Mouse (Mus musculus) MEL (cell line): ENCODE measurements around the gene Grhl3. TPM values are rescaled to one million over a fixed set of nuclear protein-coding genes. Genes with fewer than 3 reads are reported as not detected.

Experiments
- DNase-seq: peaks from one replicate; pipeline ENCODE4 v3.0.0; 2011; ENCODE audit warnings: low read depth, low spot score
- H3K27ac ChIP-seq: 2 replicates; pipeline ENCODE4 v1.5.1; 2012; ENCODE audit warnings: low read depth, mild to moderate bottlenecking, control low read depth, low read length, moderate library complexity; ENCODE audit not compliant: control insufficient read depth
- H3K27me3 ChIP-seq, 2 experiments: fragments of 150-350 bp in 1 of 2; sonication (generic) in 1 of 2; 2 replicates each; pipeline ENCODE4 v1.6.1; 2012; ENCODE audit warnings: low read length in 2 of 2, mild to moderate bottlenecking in 2 of 2, improper control_type of control experiment in 1 of 2, moderate library complexity in 1 of 2; ENCODE audit not compliant: insufficient read depth in 2 of 2, control insufficient read depth in 1 of 2
- H3K36me3 ChIP-seq, 2 experiments: 2 replicates each; pipeline ENCODE4 v1.6.1; 2012 to 2014; ENCODE audit warnings: low read length in 2 of 2, improper control_type of control experiment in 1 of 2, inconsistent platforms in 1 of 2, mild to moderate bottlenecking in 1 of 2; ENCODE audit not compliant: insufficient read depth in 2 of 2, control insufficient read depth in 1 of 2
- H3K4me1 ChIP-seq, 2 experiments: fragments of 150-350 bp in 1 of 2; sonication (generic) in 1 of 2; 2 replicates each; pipeline ENCODE4 v1.6.1; 2012; ENCODE audit warnings: low read length in 2 of 2, improper control_type of control experiment in 1 of 2, mild to moderate bottlenecking in 1 of 2; ENCODE audit not compliant: insufficient read depth in 2 of 2, control insufficient read depth in 1 of 2
- H3K4me3 ChIP-seq, 2 experiments: fragments of 150-350 bp in 1 of 2; sonication (generic) in 1 of 2; 2 replicates each; pipeline ENCODE4 v1.5.1; 2012; ENCODE audit warnings: low read depth in 2 of 2, low read length in 2 of 2, mild to moderate bottlenecking in 2 of 2, moderate library complexity in 2 of 2, control low read depth in 1 of 2, improper control_type of control experiment in 1 of 2; ENCODE audit not compliant: control insufficient read depth in 1 of 2, insufficient read depth in 1 of 2
- H3K79me2 ChIP-seq: 2 replicates; pipeline ENCODE4 v1.6.1; 2012; ENCODE audit warnings: mild to moderate bottlenecking, low read length, moderate library complexity; ENCODE audit not compliant: control insufficient read depth, poor library complexity, insufficient read depth
- H3K9ac ChIP-seq: 2 replicates; pipeline ENCODE4 v1.6.1; 2012; ENCODE audit warnings: low read depth, mild to moderate bottlenecking, control low read depth, low read length, moderate library complexity; ENCODE audit not compliant: control insufficient read depth, poor library complexity, severe bottlenecking
- H3K9me3 ChIP-seq: fragments of 150-350 bp; sonication (generic); replicated peaks from 2 replicates; pipeline ENCODE4 v1.6.1; 2012; ENCODE audit warnings: mild to moderate bottlenecking, low read length, improper control_type of control experiment, moderate library complexity; ENCODE audit not compliant: insufficient read depth
- CHD2 ChIP-seq: IDR thresholded peaks from 2 replicates; pipeline ENCODE4 v1.6.1; 2011; ENCODE audit warnings: low read length, improper control_type of control experiment
- CTCF ChIP-seq, 3 experiments: IDR thresholded peaks in 2 of 3; conservative IDR thresholded peaks in 1 of 3; 2 replicates each; pipeline ENCODE4 v1.5.1; 2011 to 2012; ENCODE audit warnings: low read length in 3 of 3, low read depth in 2 of 3, mild to moderate bottlenecking in 2 of 3, improper control_type of control experiment in 1 of 3, inconsistent platforms in 1 of 3, mixed read lengths in 1 of 3, moderate library complexity in 1 of 3; ENCODE audit not compliant: control insufficient read depth in 1 of 3, insufficient read depth in 1 of 3, poor library complexity in 1 of 3, severe bottlenecking in 1 of 3
- E2F4 ChIP-seq: IDR thresholded peaks from 2 replicates; pipeline ENCODE4 v1.6.1; 2011; ENCODE audit warnings: low read depth, low read length, improper control_type of control experiment, borderline replicate concordance
- ELF1 ChIP-seq: IDR thresholded peaks from 2 replicates; pipeline ENCODE4 v1.6.1; 2014; ENCODE audit warnings: low read depth, mild to moderate bottlenecking, inconsistent platforms, low read length, improper control_type of control experiment, moderate library complexity
- EP300 ChIP-seq, 2 experiments: IDR thresholded peaks; 2 replicates each; pipeline ENCODE4 v1.6.1; 2011; ENCODE audit warnings: improper control_type of control experiment in 2 of 2, low read length in 2 of 2, low read depth in 1 of 2, mild to moderate bottlenecking in 1 of 2
- GATA1 ChIP-seq: IDR thresholded peaks from 2 replicates; pipeline ENCODE4 v1.6.1; 2011; ENCODE audit warnings: low read depth, low read length, improper control_type of control experiment
- HCFC1 ChIP-seq: IDR thresholded peaks from 2 replicates; pipeline ENCODE4 v1.6.1; 2012; ENCODE audit warnings: low read depth, mild to moderate bottlenecking, inconsistent platforms, low read length, improper control_type of control experiment, moderate library complexity
- JUND ChIP-seq: IDR thresholded peaks from 2 replicates; pipeline ENCODE4 v1.6.1; 2011; ENCODE audit warnings: low read depth, mild to moderate bottlenecking, improper control_type of control experiment, low read length
- MAZ ChIP-seq: IDR thresholded peaks from 2 replicates; pipeline ENCODE4 v1.6.1; 2012; ENCODE audit warnings: low read depth, mild to moderate bottlenecking, inconsistent platforms, low read length, improper control_type of control experiment
- MXI1 ChIP-seq: IDR thresholded peaks from 2 replicates; pipeline ENCODE4 v1.6.1; 2011; ENCODE audit warnings: mild to moderate bottlenecking, low read depth, low read length, improper control_type of control experiment
- MYC ChIP-seq: IDR thresholded peaks from 2 replicates; pipeline ENCODE4 v1.6.1; 2011; ENCODE audit warnings: low read depth, mild to moderate bottlenecking, low read length, improper control_type of control experiment, moderate library complexity
- NRF1 ChIP-seq: IDR thresholded peaks from 2 replicates; pipeline ENCODE4 v1.6.1; 2014; ENCODE audit warnings: low read depth, mild to moderate bottlenecking, inconsistent platforms, low read length, improper control_type of control experiment, moderate library complexity; ENCODE audit not compliant: poor library complexity, insufficient read depth, severe bottlenecking
- POLR2AphosphoS2 ChIP-seq: IDR thresholded peaks from 2 replicates; pipeline ENCODE4 v1.6.1; 2011; ENCODE audit warnings: low read length, improper control_type of control experiment
- TAL1 ChIP-seq: IDR thresholded peaks from 2 replicates; pipeline ENCODE4 v1.6.1; 2012; ENCODE audit warnings: mild to moderate bottlenecking, inconsistent platforms, low read length, moderate library complexity, mixed read lengths
- TBP ChIP-seq: IDR thresholded peaks from 2 replicates; pipeline ENCODE4 v1.8.0; 2011; ENCODE audit warnings: low read depth, low read length, improper control_type of control experiment
- TCF12 ChIP-seq: IDR thresholded peaks from 2 replicates; pipeline ENCODE4 v1.6.1; 2014; ENCODE audit warnings: low read depth, mild to moderate bottlenecking, inconsistent platforms, low read length, improper control_type of control experiment, moderate library complexity
- UBTF ChIP-seq: IDR thresholded peaks from 2 replicates; pipeline ENCODE4 v1.6.1; 2012; ENCODE audit warnings: low read depth, mild to moderate bottlenecking, inconsistent platforms, low read length, improper control_type of control experiment, moderate library complexity, borderline replicate concordance; ENCODE audit not compliant: insufficient read depth
- ZMIZ1 ChIP-seq: IDR thresholded peaks from 2 replicates; pipeline ENCODE4 v1.6.1; 2012; ENCODE audit warnings: low read depth, mild to moderate bottlenecking, inconsistent platforms, low read length, improper control_type of control experiment, moderate library complexity
- polyA plus RNA-seq, 2 experiments: library from polyadenylated mRNA; stranded (reverse) in 1 of 2; unstranded in 1 of 2; fragments of >175 nt in 1 of 2; fragments of >200 nt in 1 of 2; gene quantifications; 2 replicates each; pipeline versions ENCODE4 v1.2.1 to v1.2.4; 2012; ENCODE audit warnings: low replicate concordance in 2 of 2, low read depth in 1 of 2; ENCODE audit not compliant: insufficient read length in 2 of 2, insufficient read depth in 1 of 2, missing spikeins in 1 of 2
- total RNA-seq: library from RNA; depleted of rRNA; stranded (reverse); fragments of 300-350 nt; gene quantifications from 2 replicates; pipeline ENCODE4 v1.2.3, GENCODE M21; 2012

Grhl3 gene
- total and polyA plus RNA-seq, 3 experiments, result not detected

GRCm38 (mm10) chr4:135547551-135547950 lies 25.9 kb downstream of the Grhl3 start:
- H3K9me3 ChIP-seq, result no peaks in the 10 kb centered on the region
- H3K27me3 ChIP-seq, result no peaks in the 10 kb centered on the region; a peak in 2 of 4 replicates
- DNase-seq, result no peak
- no peak for TF ChIP-seq MAZ
- TF ChIP-seq NRF1, result no peak
- TF ChIP-seq E2F4, result no peak
- no peak for TF ChIP-seq CTCF (IDR thresholded peaks at IDR 0.05 in 2 of 3, conservative IDR thresholded peaks at IDR 0.05 in 1 of 3; ENCODE audit: control insufficient read depth in 1 of 3, insufficient read depth in 1 of 3, low read depth in 2 of 3, low read length in 3 of 3, poor library complexity in 1 of 3, severe bottlenecking in 1 of 3)
- no peak for TF ChIP-seq TAL1
- no peak for TF ChIP-seq ZMIZ1
- TF ChIP-seq JUND, result no peak
- no peak for TF ChIP-seq CHD2
- TF ChIP-seq ELF1, result no peak
- TF ChIP-seq TBP, result no peak
- TF ChIP-seq HCFC1, result no peak
- no peak for TF ChIP-seq GATA1
- H3K36me3 ChIP-seq, result no peaks in the 10 kb centered on the region
- H3K4me3 ChIP-seq, result no peak overlapping the region
- no peaks in the 10 kb centered on the region for H3K79me2 ChIP-seq
- no peak overlapping the region for H3K27ac ChIP-seq
- H3K4me1 ChIP-seq, result peaks cover 3 to 7% of the 10 kb centered on the region in 2 experiments; a peak in 2 of 4 replicates
- no peak overlapping the region for H3K9ac ChIP-seq

- no peaks in the 10 kb centered on the region for H3K36me3 ChIP-seq
- no peak overlapping the region for H3K9ac ChIP-seq
- no peak overlapping the region for H3K4me3 ChIP-seq
- DNase-seq, result no peak
- H3K9me3 ChIP-seq, result no peaks in the 10 kb centered on the region
- TF ChIP-seq EP300 (IDR thresholded peaks at IDR 0.05; ENCODE audit: low read depth in 1 of 2, low read length in 2 of 2), result no peak
- no peak for TF ChIP-seq POLR2AphosphoS2
- TF ChIP-seq MYC, result no peak
- no peak for TF ChIP-seq TCF12
- TF ChIP-seq, all 39 proteins: peak for 0
- peaks cover 3 to 7% of the 10 kb centered on the region in 2 experiments; a peak in 2 of 4 replicates for H3K4me1 ChIP-seq
- H3K27ac ChIP-seq, result no peak overlapping the region
- H3K79me2 ChIP-seq, result no peaks in the 10 kb centered on the region
- H3K27me3 ChIP-seq, result no peaks in the 10 kb centered on the region; a peak in 1 of 4 replicates
Measured at GRCm38 (mm10) chr4:135546793-135547192, 26.6 kb downstream of the Grhl3 start.

GRCm38 (mm10) chr4:135546008-135546407 lies 27.4 kb downstream of the Grhl3 start:
- Histone ChIP-seq H3K27ac (no peak overlapping the region), H3K79me2 (no peaks in the 10 kb centered on the region), H3K9me3 (no peaks in the 10 kb centered on the region), H3K4me3 (no peak overlapping the region; a peak in 1 of 4 replicates), H3K36me3 (no peaks in the 10 kb centered on the region), H3K27me3 (no peaks in the 10 kb centered on the region; a peak in 1 of 4 replicates), H3K9ac (no peak overlapping the region), H3K4me1 (peaks cover 3 to 7% of the 10 kb centered on the region in 2 experiments; a peak in 2 of 4 replicates)
- DNase-seq, result no peak
- TF ChIP-seq CHD2 (no peak), MXI1 (no peak), UBTF (no peak), MAZ (no peak)
